Mouse (Mus musculus) neural tube, embryonic 14.5 days (tissue): ENCODE results near the gene Atcay. TPM values are rescaled to one million over a fixed set of nuclear protein-coding genes. Genes with fewer than 3 reads are reported as not detected.

Experiments used
- ATAC-seq: fragments of 200-750 bp; cut with Nextera tagmentation; 2 replicates; pipeline ENCODE4 v1.8.0; 2017; ENCODE audit warnings: low read depth, mild to moderate bottlenecking, moderate TSS enrichment, moderate library complexity
- H3K27ac ChIP-seq: fragments of 300-500 bp; sonication (generic); 2 replicates; pipeline ENCODE4 v1.5.1; 2014; ENCODE audit warnings: low read depth, mild to moderate bottlenecking, control low read depth, low read length, moderate library complexity, mixed read lengths
- H3K27me3 ChIP-seq: fragments of 300-500 bp; sonication (generic); 2 replicates; pipeline ENCODE4 v1.6.1; 2014; ENCODE audit warnings: low read length; ENCODE audit not compliant: control insufficient read depth, insufficient read depth
- H3K36me3 ChIP-seq: fragments of 300-500 bp; sonication (generic); 2 replicates; pipeline ENCODE4 v1.6.1; 2014; ENCODE audit warnings: low read length, mixed read lengths; ENCODE audit not compliant: control insufficient read depth, insufficient read depth
- H3K4me1 ChIP-seq: fragments of 300-500 bp; sonication (generic); 2 replicates; pipeline ENCODE4 v1.6.1; 2014; ENCODE audit warnings: low read length; ENCODE audit not compliant: control insufficient read depth, insufficient read depth
- H3K4me2 ChIP-seq: fragments of 300-500 bp; sonication (generic); 2 replicates; pipeline ENCODE4 v1.6.1; 2014; ENCODE audit warnings: mild to moderate bottlenecking, low read depth, low read length, control low read depth
- H3K4me3 ChIP-seq: fragments of 300-500 bp; sonication (generic); 2 replicates; pipeline ENCODE4 v1.5.1; 2014; ENCODE audit warnings: low read depth, low read length, control low read depth, mixed read lengths
- H3K9ac ChIP-seq: fragments of 300-500 bp; sonication (generic); replicated peaks from 2 replicates; pipeline ENCODE4 v1.6.1; 2014; ENCODE audit warnings: low read depth, mild to moderate bottlenecking, control low read depth, low read length, mixed read lengths
- H3K9me3 ChIP-seq: fragments of 300-500 bp; sonication (generic); 2 replicates; pipeline ENCODE4 v1.6.1; 2016; ENCODE audit warnings: low read length; ENCODE audit not compliant: control insufficient read depth
- WGBS: fragments of 180-500 bp; shearing (Covaris S2); extraction: QIAGEN DNeasy Blood & Tissue Kit; methylation state at CpG from one replicate; pipeline ENCODE4 v1.1.7; 2014; 5-methylcytosine and 5-hydroxymethylcytosine counted together
- microRNA-seq: library from miRNA; unstranded; fragments of <30 nt; microRNA quantifications from one replicate; pipeline ENCODE4, GENCODE M21; 2016
- polyA plus RNA-seq: library from polyadenylated mRNA; unstranded; fragments of >200 nt; fragmentation: Nextera tagmentation; extraction: Ambion mirVana; gene quantifications from 2 replicates; pipeline ENCODE4 v1.2.1, GENCODE M21; 2014

The Atcay gene
- polyA plus RNA-seq, 1 experiment from 2014 or later, result 84.8 TPM

- Histone ChIP-seq H3K4me2 (no peak overlapping the region), H3K27me3 (no peaks in the 10 kb centered on the region), H3K4me3 (no peak overlapping the region), H3K36me3 (peaks cover 60% of the 10 kb centered on the region), H3K4me1 (no peaks in the 10 kb centered on the region), H3K27ac (no peak overlapping the region), H3K9me3 (no peaks in the 10 kb centered on the region), H3K9ac (no peak overlapping the region)
- WGBS, result 72% methylated on average over 6 of the region's 6 CpGs
- no peak for ATAC-seq
Observed at GRCm38 (mm10) chr10:81154736-81155135, 75.9 kb downstream of the Atcay start.

Small RNA genes within 50 kb of the gene (microRNA-seq; reads per million reads assigned to microRNA genes)
- 10.0 reads per million, percentile 17 among the genes with 10 or more reads in this experiment for gene Mir3057

Other genes starting within 250 kb of the Atcay start
- 20.3 and 22.7 TPM in 2 replicates for gene Gng7, start 215.9 kb downstream of the Atcay start, polyA plus RNA-seq
- 24.0 and 28.8 TPM in 2 replicates for gene Diras1, start 205.2 kb downstream of the Atcay start, polyA plus RNA-seq
- 26.7 and 34.6 TPM in 2 replicates for gene Slc39a3, start 193.4 kb downstream of the Atcay start, polyA plus RNA-seq
- 264 and 279 TPM in 2 replicates for gene Sgta, start 170.7 kb downstream of the Atcay start, polyA plus RNA-seq
- gene Thop1, start 160.8 kb downstream of the Atcay start, polyA plus RNA-seq, result 33.3 and 36.8 TPM in 2 replicates
- 0.15 and 0.61 TPM in 2 replicates for gene Creb3l3, start 132.0 kb downstream of the Atcay start, polyA plus RNA-seq
- 219 and 228 TPM in 2 replicates for gene Map2k2, start 124.9 kb downstream of the Atcay start, polyA plus RNA-seq
- 11.0 and 12.6 TPM in 2 replicates for gene Zbtb7a, start 95.6 kb downstream of the Atcay start, polyA plus RNA-seq
- gene Pias4, start 62.9 kb downstream of the Atcay start, polyA plus RNA-seq, result 48.4 and 51.4 TPM in 2 replicates
- gene Eef2, start 54.2 kb downstream of the Atcay start, polyA plus RNA-seq, result 373 and 452 TPM in 2 replicates
- 64.5 and 67.3 TPM in 2 replicates for gene Dapk3, start 47.8 kb downstream of the Atcay start, polyA plus RNA-seq
- not detected in 2 replicates for gene 4930442H23Rik, start 47.0 kb downstream of the Atcay start, polyA plus RNA-seq
- not detected in 2 replicates for gene Nmrk2, start 28.8 kb downstream of the Atcay start, polyA plus RNA-seq
- 21.1 and 25.1 TPM in 2 replicates for gene Zfr2, start 2.3 kb upstream of the Atcay start, polyA plus RNA-seq
- 21.8 and 37.6 TPM in 2 replicates for gene Matk, start 22.1 kb upstream of the Atcay start, polyA plus RNA-seq
- 130 and 136 TPM in 2 replicates for gene Mrpl54, start 36.1 kb upstream of the Atcay start, polyA plus RNA-seq
- gene Apba3, start 36.1 kb upstream of the Atcay start, polyA plus RNA-seq, result 26.1 and 27.8 TPM in 2 replicates
- 2.6 and 4.4 TPM in 2 replicates for gene Tjp3, start 60.7 kb upstream of the Atcay start, polyA plus RNA-seq
- gene Pip5k1c, start 62.1 kb upstream of the Atcay start, polyA plus RNA-seq, result 133 and 140 TPM in 2 replicates
- 14.3 and 18.7 TPM in 2 replicates for gene Cactin, start 90.3 kb upstream of the Atcay start, polyA plus RNA-seq
- 1.9 and 4.6 TPM in 2 replicates for gene Tbxa2r, start 97.9 kb upstream of the Atcay start, polyA plus RNA-seq
- gene Gipc3, start 112.4 kb upstream of the Atcay start, polyA plus RNA-seq, result 0.05 and 0.08 TPM in 2 replicates
- gene Hmg20b, start 119.6 kb upstream of the Atcay start, polyA plus RNA-seq, result 29.9 and 38.0 TPM in 2 replicates
- 8.4 and 8.7 TPM in 2 replicates for gene Mfsd12, start 126.7 kb upstream of the Atcay start, polyA plus RNA-seq
- 0.39 and 0.42 TPM in 2 replicates for gene 4930404N11Rik, start 135.0 kb upstream of the Atcay start, polyA plus RNA-seq
- 114 and 125 TPM in 2 replicates for gene Fzr1, start 147.7 kb upstream of the Atcay start, polyA plus RNA-seq
- gene Dohh, start 153.6 kb upstream of the Atcay start, polyA plus RNA-seq, result 61.0 and 68.0 TPM in 2 replicates
- gene Gm48551, start 153.6 kb upstream of the Atcay start, polyA plus RNA-seq, result 4.3 and 6.3 TPM in 2 replicates
- gene Gm48552, start 158.2 kb upstream of the Atcay start, polyA plus RNA-seq, result 2.0 and 4.4 TPM in 2 replicates
- 1.3 and 2.0 TPM in 2 replicates for gene Smim24, start 162.2 kb upstream of the Atcay start, polyA plus RNA-seq
- gene Nfic, start 224.8 kb upstream of the Atcay start, polyA plus RNA-seq, result 21.9 and 25.0 TPM in 2 replicates